Mouse (Mus musculus): ENCODE measurements around the gene Prkn. TPM values are rescaled to one million over a fixed set of nuclear protein-coding genes. Genes with fewer than 3 reads are reported as not detected.

The Prkn gene
- total RNA-seq, 1 experiment: 1.7 TPM

DNA sequence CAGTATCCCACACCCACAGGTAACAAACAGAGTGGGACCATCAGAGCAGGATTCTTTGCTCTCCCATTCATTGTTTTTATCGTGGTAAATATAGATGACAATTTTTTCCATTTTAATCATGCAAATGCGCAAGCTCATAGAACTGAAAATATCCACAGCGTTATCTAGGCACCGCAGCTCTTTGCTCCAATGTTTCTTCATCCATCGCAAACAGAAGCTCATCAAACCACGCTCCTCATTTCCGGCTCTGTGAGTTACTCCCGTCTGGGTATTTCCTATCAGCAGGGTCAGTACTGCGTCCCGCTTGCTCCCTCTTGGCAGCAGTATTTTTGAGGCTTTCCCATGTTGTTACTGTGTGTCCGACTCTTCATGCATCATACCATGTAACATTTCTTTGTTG, 1022.8 kb downstream of the Prkn start:
- Histone ChIP-seq H3K4me1 (ENCODE audit: control insufficient read depth in 2 of 2, insufficient read depth in 2 of 2, low read length in 2 of 2, poor library complexity in 1 of 2) (peaks cover 0 to 3% of the 10 kb centered on the region in 2 experiments; a peak in 2 of 4 replicates), H3K9me3 (ENCODE audit: control insufficient read depth, insufficient read depth, low read depth, low read length) (no peaks in the 10 kb centered on the region), H3K27ac (ENCODE audit: insufficient read depth, low read depth, low read length, poor library complexity, severe bottlenecking) (no peak overlapping the region), H3K36me3 (ENCODE audit: control insufficient read depth, insufficient read depth, low read length, poor library complexity, severe bottlenecking) (no peaks in the 10 kb centered on the region), H3K4me3 (ENCODE audit: insufficient read depth in 1 of 2, low read depth in 1 of 2, low read length in 2 of 2, poor library complexity in 1 of 2, severe bottlenecking in 1 of 2) (no peak overlapping the region), H3K9ac (ENCODE audit: insufficient read depth, low read depth, low read length, poor library complexity, severe bottlenecking) (no peak overlapping the region)
- in situ Hi-C loops (cut with MboI; ENCODE audit: low sequenced_read_pairs in 2 of 2, unreplicated experiment in 2 of 2): no loop called here
- TF ChIP-seq ZC3H11A (IDR thresholded peaks at IDR 0.05; ENCODE audit: borderline replicate concordance, low read depth, low read length) (no peak), ZNF384 (IDR thresholded peaks at IDR 0.05; ENCODE audit: low read depth, low read length) (no peak)
- no peak for DNase-seq (ENCODE audit: low read depth, low spot score)

- Histone ChIP-seq H3K36me3 (ENCODE audit: control insufficient read depth, insufficient read depth, low read length, poor library complexity, severe bottlenecking) (no peaks in the 10 kb centered on the region), H3K4me3 (ENCODE audit: insufficient read depth in 1 of 2, low read depth in 1 of 2, low read length in 2 of 2, poor library complexity in 1 of 2, severe bottlenecking in 1 of 2) (no peak overlapping the region), H3K27ac (ENCODE audit: insufficient read depth, low read depth, low read length, poor library complexity, severe bottlenecking) (no peak overlapping the region), H3K9me3 (ENCODE audit: control insufficient read depth, insufficient read depth, low read depth, low read length) (no peaks in the 10 kb centered on the region), H3K9ac (ENCODE audit: insufficient read depth, low read depth, low read length, poor library complexity, severe bottlenecking) (no peak overlapping the region), H3K4me1 (ENCODE audit: control insufficient read depth in 2 of 2, insufficient read depth in 2 of 2, low read length in 2 of 2, poor library complexity in 1 of 2) (peaks cover 0 to 3% of the 10 kb centered on the region in 2 experiments; a peak in 2 of 4 replicates)
- DNase-seq (ENCODE audit: low read depth, low spot score): no peak
- in situ Hi-C loops (cut with MboI; ENCODE audit: low sequenced_read_pairs in 2 of 2, unreplicated experiment in 2 of 2): no loop called here
- TF ChIP-seq MAFK (IDR thresholded peaks at IDR 0.05; ENCODE audit: insufficient read depth, low read depth, low read length) (no peak), ZC3H11A (IDR thresholded peaks at IDR 0.05; ENCODE audit: borderline replicate concordance, low read depth, low read length) (no peak), CHD2 (IDR thresholded peaks at IDR 0.05; ENCODE audit: low read depth, low read length) (no peak), HCFC1 (IDR thresholded peaks at IDR 0.05; ENCODE audit: borderline replicate concordance, insufficient read depth, low read length) (no peak), ZNF384 (IDR thresholded peaks at IDR 0.05; ENCODE audit: low read depth, low read length) (no peak)
These were observed 1026.0 kb downstream of the Prkn start for GRCm38 (mm10) chr17:11866231-11866630.

GRCm38 (mm10) chr17:11867334-11868095, 1027.3 kb downstream of the Prkn start:
- DNase-seq (ENCODE audit: low read depth, low spot score): no peak
- Histone ChIP-seq H3K9ac (ENCODE audit: insufficient read depth, low read depth, low read length, poor library complexity, severe bottlenecking) (no peak overlapping the region), H3K9me3 (ENCODE audit: control insufficient read depth, insufficient read depth, low read depth, low read length) (no peaks in the 10 kb centered on the region), H3K27ac (ENCODE audit: insufficient read depth, low read depth, low read length, poor library complexity, severe bottlenecking) (no peak overlapping the region), H3K36me3 (ENCODE audit: control insufficient read depth, insufficient read depth, low read length, poor library complexity, severe bottlenecking) (no peaks in the 10 kb centered on the region), H3K4me1 (ENCODE audit: control insufficient read depth in 2 of 2, insufficient read depth in 2 of 2, low read length in 2 of 2, poor library complexity in 1 of 2) (peaks cover 0 to 3% of the 10 kb centered on the region in 2 experiments; a peak in 2 of 4 replicates), H3K4me3 (ENCODE audit: insufficient read depth in 1 of 2, low read depth in 1 of 2, low read length in 2 of 2, poor library complexity in 1 of 2, severe bottlenecking in 1 of 2) (no peak overlapping the region)
- peak; percentile 85 for TF ChIP-seq MAFK (IDR thresholded peaks at IDR 0.05; ENCODE audit: insufficient read depth, low read depth, low read length)
- TF ChIP-seq HCFC1 (IDR thresholded peaks at IDR 0.05; ENCODE audit: borderline replicate concordance, insufficient read depth, low read length): no peak
- TF ChIP-seq CHD2 (IDR thresholded peaks at IDR 0.05; ENCODE audit: low read depth, low read length): no peak
- TF ChIP-seq ZNF384 (IDR thresholded peaks at IDR 0.05; ENCODE audit: low read depth, low read length): no peak
- no peak for TF ChIP-seq ZC3H11A (IDR thresholded peaks at IDR 0.05; ENCODE audit: borderline replicate concordance, low read depth, low read length)
- in situ Hi-C loops (cut with MboI; ENCODE audit: low sequenced_read_pairs in 2 of 2, unreplicated experiment in 2 of 2): no loop called here

GRCm38 (mm10) chr17:11870546-11870945, 1030.4 kb downstream of the Prkn start:
- Histone ChIP-seq H3K27ac (ENCODE audit: insufficient read depth, low read depth, low read length, poor library complexity, severe bottlenecking) (no peak overlapping the region), H3K4me1 (ENCODE audit: control insufficient read depth in 2 of 2, insufficient read depth in 2 of 2, low read length in 2 of 2, poor library complexity in 1 of 2) (peaks cover 0 to 3% of the 10 kb centered on the region in 2 experiments; a peak in 2 of 4 replicates), H3K36me3 (ENCODE audit: control insufficient read depth, insufficient read depth, low read length, poor library complexity, severe bottlenecking) (no peaks in the 10 kb centered on the region), H3K9ac (ENCODE audit: insufficient read depth, low read depth, low read length, poor library complexity, severe bottlenecking) (no peak overlapping the region), H3K4me3 (ENCODE audit: insufficient read depth in 1 of 2, low read depth in 1 of 2, low read length in 2 of 2, poor library complexity in 1 of 2, severe bottlenecking in 1 of 2) (no peak overlapping the region), H3K9me3 (ENCODE audit: control insufficient read depth, insufficient read depth, low read depth, low read length) (no peaks in the 10 kb centered on the region)
- TF ChIP-seq HCFC1 (IDR thresholded peaks at IDR 0.05; ENCODE audit: borderline replicate concordance, insufficient read depth, low read length): no peak
- no peak for TF ChIP-seq MAFK (IDR thresholded peaks at IDR 0.05; ENCODE audit: insufficient read depth, low read depth, low read length)
- TF ChIP-seq ZNF384 (IDR thresholded peaks at IDR 0.05; ENCODE audit: low read depth, low read length): no peak
- TF ChIP-seq ZC3H11A (IDR thresholded peaks at IDR 0.05; ENCODE audit: borderline replicate concordance, low read depth, low read length): no peak
- no peak for TF ChIP-seq CHD2 (IDR thresholded peaks at IDR 0.05; ENCODE audit: low read depth, low read length)
- DNase-seq (ENCODE audit: low read depth, low spot score): no peak
- in situ Hi-C loops (cut with MboI; ENCODE audit: low sequenced_read_pairs in 2 of 2, unreplicated experiment in 2 of 2): no loop called here
